Mouse (Mus musculus) T-helper 17 cell (primary cell): Measurements from ENCODE around the gene Klk14.

Experiments used
- in situ Hi-C, 2 experiments: fragments of 300-600 bp; cut with MboI, MseI; formaldehyde crosslinking; loops; 1 replicate in 1 of 2; 2 replicates in 1 of 2; pipeline ENCODE4 v1.15.1; 2025; ENCODE audit warnings: high pct_unique_total_duplicates in 2 of 2

Gene Klk14

DNA sequence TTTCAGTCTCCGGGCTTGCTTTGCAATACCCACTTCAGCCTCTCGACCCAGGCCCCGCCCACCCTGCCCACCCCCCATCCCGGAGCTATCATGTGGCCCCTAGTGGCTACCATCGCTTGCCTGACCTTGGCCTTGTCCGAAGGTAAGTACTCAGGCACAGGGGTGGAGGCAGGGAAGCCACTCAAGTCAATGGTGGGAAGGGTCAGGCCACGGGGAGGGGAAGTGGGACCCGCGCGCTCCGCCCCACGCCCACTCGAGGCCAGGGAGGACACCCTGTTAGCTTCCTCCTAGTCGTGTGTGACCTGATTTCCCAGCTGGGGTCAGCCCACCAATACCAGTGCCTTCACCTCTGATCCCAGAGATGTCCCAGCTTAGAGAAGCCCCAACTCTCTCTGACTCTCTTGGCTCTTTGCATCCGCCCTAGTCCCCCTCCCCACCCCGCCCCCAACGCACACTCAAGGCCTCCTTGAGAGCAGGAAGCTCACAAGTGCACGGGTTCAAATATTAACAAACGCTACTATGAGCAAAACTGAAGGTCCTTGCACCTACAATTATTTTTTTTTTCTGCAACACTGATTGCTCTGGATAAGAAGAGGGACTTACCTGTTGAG, 23.6 kb downstream of the Klk14 start:
- in situ Hi-C loops: no loop called here
